Mouse (Mus musculus) erythroblast, embryonic 14.5 days (primary cell): ENCODE measurements around the gene Wdfy3.

Experiments used
- GATA1 ChIP-seq: IDR thresholded peaks from 2 replicates; pipeline ENCODE4 v1.6.1; 2012; ENCODE audit warnings: low read length, inconsistent platforms, mixed read lengths
- TAL1 ChIP-seq: IDR thresholded peaks from 3 replicates; pipeline ENCODE4 v1.6.1; 2012; ENCODE audit warnings: low read length, inconsistent platforms, mixed read lengths

GRCm38 (mm10) chr5:101995451-101995995 lies 74.2 kb downstream of the Wdfy3 start:
- TF ChIP-seq GATA1 (no peak), TAL1 (no peak)
